Mouse (Mus musculus) limb, embryonic 10.5 days (tissue): ENCODE measurements around the gene Tanc1. TPM values are rescaled to one million over a fixed set of nuclear protein-coding genes. Genes with fewer than 3 reads are reported as not detected.
A peak's percentile ranks its signal among the peaks of the same experiment; 100 is the strongest.

ENCODE experiments used
- DNase-seq: peaks from one replicate; pipeline ENCODE4 v3.0.0-alpha.2; 2017; ENCODE audit warnings: low spot score
- H3K27ac ChIP-seq: fragments of 300-500 bp; sonication (generic); 2 replicates; pipeline ENCODE4 v1.5.1; 2016; ENCODE audit warnings: mild to moderate bottlenecking
- H3K27me3 ChIP-seq: fragments of 300-500 bp; sonication (generic); 2 replicates; pipeline ENCODE4 v1.6.1; 2016; ENCODE audit warnings: low read depth, mild to moderate bottlenecking; ENCODE audit not compliant: poor library complexity, severe bottlenecking
- H3K36me3 ChIP-seq: fragments of 300-500 bp; sonication (generic); 2 replicates; pipeline ENCODE4 v1.6.1; 2016; ENCODE audit warnings: mild to moderate bottlenecking, moderate library complexity
- H3K4me1 ChIP-seq: fragments of 300-500 bp; sonication (generic); 2 replicates; pipeline ENCODE4 v1.6.1; 2016
- H3K4me3 ChIP-seq: fragments of 300-500 bp; sonication (generic); 2 replicates; pipeline ENCODE4 v1.5.1; 2016; ENCODE audit warnings: mild to moderate bottlenecking, moderate library complexity
- H3K9me3 ChIP-seq: fragments of 300-500 bp; sonication (generic); replicated peaks from 2 replicates; pipeline ENCODE4 v1.6.1; 2016; ENCODE audit warnings: mild to moderate bottlenecking
- WGBS: fragments of 180-500 bp; shearing (Covaris S2); methylation state at CpG from one replicate; pipeline ENCODE4 v1.1.7; 2016; 5-methylcytosine and 5-hydroxymethylcytosine counted together
- polyA plus RNA-seq: library from polyadenylated mRNA; unstranded; fragments of >200 nt; fragmentation: Nextera tagmentation; extraction: Ambion mirVana; gene quantifications from 2 replicates; pipeline ENCODE4 v1.2.1, GENCODE M21; 2016

Tanc1 gene
- polyA plus RNA-seq, 1 experiment from 2014 or later: 85.4 TPM

- H3K36me3 ChIP-seq: peaks cover 98% of the 10 kb centered on the region
- DNase-seq: no peak
- no peaks in the 10 kb centered on the region for H3K9me3 ChIP-seq
- no peaks in the 10 kb centered on the region for H3K27me3 ChIP-seq
- 92% methylated on average over 13 of the region's 13 CpGs for WGBS
- H3K4me3 ChIP-seq: no peak overlapping the region
- no peaks in the 10 kb centered on the region for H3K4me1 ChIP-seq
- H3K27ac ChIP-seq: no peak overlapping the region
Measured at GRCm38 (mm10) chr2:59813457-59813856, 201.6 kb downstream of the Tanc1 start.

GRCm38 (mm10) chr2:59814997-59815396 lies 203.2 kb downstream of the Tanc1 start:
- peaks cover 99% of the 10 kb centered on the region for H3K36me3 ChIP-seq
- 90% methylated on average over 8 of the region's 8 CpGs for WGBS
- DNase-seq: no peak
- no peaks in the 10 kb centered on the region for H3K27me3 ChIP-seq
- no peak overlapping the region for H3K4me3 ChIP-seq
- no peaks in the 10 kb centered on the region for H3K9me3 ChIP-seq
- H3K4me1 ChIP-seq: 0 out of 2 replicates have a peak, but pooled peaks cover under 1% of the 10 kb centered on the region
- no peak overlapping the region for H3K27ac ChIP-seq

- Histone ChIP-seq H3K9me3 (no peaks in the 10 kb centered on the region), H3K27ac (no peak overlapping the region), H3K4me3 (no peak overlapping the region), H3K27me3 (no peaks in the 10 kb centered on the region), H3K36me3 (peaks cover 98% of the 10 kb centered on the region), H3K4me1 (0 out of 2 replicates have a peak, but pooled peaks cover 3% of the 10 kb centered on the region)
- no peak for DNase-seq
- WGBS: 95% methylated on average over 15 of the region's 15 CpGs
Measured at GRCm38 (mm10) chr2:59818663-59819062, 206.8 kb downstream of the Tanc1 start.

GRCm38 (mm10) chr2:59819415-59819814 lies 207.6 kb downstream of the Tanc1 start:
- Histone ChIP-seq H3K36me3 (peaks cover 99% of the 10 kb centered on the region), H3K4me3 (no peak overlapping the region), H3K9me3 (no peaks in the 10 kb centered on the region), H3K27ac (no peak overlapping the region), H3K27me3 (no peaks in the 10 kb centered on the region), H3K4me1 (0 out of 2 replicates have a peak, but pooled peaks cover 3% of the 10 kb centered on the region)
- 79% methylated on average over 6 of the region's 6 CpGs for WGBS
- no peak for DNase-seq

GRCm38 (mm10) chr2:59820088-59820487 lies 208.2 kb downstream of the Tanc1 start:
- no peak for DNase-seq
- Histone ChIP-seq H3K27ac (no peak overlapping the region), H3K36me3 (peaks cover 99% of the 10 kb centered on the region), H3K4me3 (no peak overlapping the region), H3K4me1 (0 out of 2 replicates have a peak, but pooled peaks cover 3% of the 10 kb centered on the region), H3K27me3 (no peaks in the 10 kb centered on the region), H3K9me3 (no peaks in the 10 kb centered on the region)
- WGBS: 76% methylated on average over 15 of the region's 15 CpGs

- Histone ChIP-seq H3K9me3 (no peaks in the 10 kb centered on the region), H3K27me3 (no peaks in the 10 kb centered on the region), H3K36me3 (peaks cover 97% of the 10 kb centered on the region), H3K4me1 (0 out of 2 replicates have a peak, but pooled peaks cover 3% of the 10 kb centered on the region), H3K27ac (no peak overlapping the region), H3K4me3 (no peak overlapping the region)
- no peak for DNase-seq
- WGBS: 91% methylated on average over 2 of the region's 2 CpGs
Measured at GRCm38 (mm10) chr2:59821044-59821443, 209.2 kb downstream of the Tanc1 start.

- DNase-seq: no peak
- 84% methylated on average over 8 of the region's 8 CpGs for WGBS
- Histone ChIP-seq H3K36me3 (peaks cover 85% of the 10 kb centered on the region), H3K9me3 (no peaks in the 10 kb centered on the region), H3K27ac (no peak overlapping the region), H3K4me3 (no peak overlapping the region), H3K27me3 (no peaks in the 10 kb centered on the region), H3K4me1 (peaks cover 27% of the 10 kb centered on the region)
Measured at GRCm38 (mm10) chr2:59824289-59824688, 212.4 kb downstream of the Tanc1 start.

- peaks cover 35% of the 10 kb centered on the region for H3K4me1 ChIP-seq
- no peaks in the 10 kb centered on the region for H3K9me3 ChIP-seq
- no peaks in the 10 kb centered on the region for H3K27me3 ChIP-seq
- DNase-seq: no peak
- H3K4me3 ChIP-seq: no peak overlapping the region
- peaks cover 83% of the 10 kb centered on the region for H3K36me3 ChIP-seq
- no peak overlapping the region for H3K27ac ChIP-seq
- WGBS: 92% methylated on average over 4 of the region's 4 CpGs
Measured at GRCm38 (mm10) chr2:59825380-59825779, 213.5 kb downstream of the Tanc1 start.

- Histone ChIP-seq H3K27me3 (no peaks in the 10 kb centered on the region), H3K4me1 (peaks cover 42% of the 10 kb centered on the region), H3K9me3 (no peaks in the 10 kb centered on the region), H3K27ac (peak overlapping the region; percentile 30), H3K4me3 (no peak overlapping the region), H3K36me3 (peaks cover 82% of the 10 kb centered on the region)
- DNase-seq: no peak
- WGBS: 84% methylated on average over 11 of the region's 11 CpGs
Measured at GRCm38 (mm10) chr2:59828103-59828655, 216.3 kb downstream of the Tanc1 start.

GRCm38 (mm10) chr2:59828777-59829508 lies 217.1 kb downstream of the Tanc1 start:
- 31% methylated on average over 14 of the region's 14 CpGs for WGBS
- peaks cover 82% of the 10 kb centered on the region for H3K36me3 ChIP-seq
- H3K4me3 ChIP-seq: 0 out of 2 replicates have a peak overlapping the region, but pooled peaks have one; percentile 10
- no peaks in the 10 kb centered on the region for H3K27me3 ChIP-seq
- peaks cover 42% of the 10 kb centered on the region for H3K4me1 ChIP-seq
- no peaks in the 10 kb centered on the region for H3K9me3 ChIP-seq
- peak overlapping the region; percentile 30 for H3K27ac ChIP-seq
- DNase-seq: peak; percentile 70

GRCm38 (mm10) chr2:59829718-59830117 lies 217.9 kb downstream of the Tanc1 start:
- DNase-seq: no peak
- H3K4me1 ChIP-seq: peaks cover 42% of the 10 kb centered on the region
- no peaks in the 10 kb centered on the region for H3K9me3 ChIP-seq
- peak overlapping the region; percentile 30 for H3K27ac ChIP-seq
- no peak overlapping the region for H3K4me3 ChIP-seq
- 77% methylated on average over 7 of the region's 7 CpGs for WGBS
- H3K27me3 ChIP-seq: no peaks in the 10 kb centered on the region
- H3K36me3 ChIP-seq: peaks cover 82% of the 10 kb centered on the region

GRCm38 (mm10) chr2:59830151-59830550 lies 218.3 kb downstream of the Tanc1 start:
- H3K36me3 ChIP-seq: peaks cover 82% of the 10 kb centered on the region
- no peaks in the 10 kb centered on the region for H3K9me3 ChIP-seq
- no peaks in the 10 kb centered on the region for H3K27me3 ChIP-seq
- DNase-seq: peak; percentile 60
- WGBS: 24% methylated on average over 9 of the region's 9 CpGs
- H3K27ac ChIP-seq: peak overlapping the region; percentile 30
- H3K4me1 ChIP-seq: peaks cover 42% of the 10 kb centered on the region
- no peak overlapping the region for H3K4me3 ChIP-seq

GRCm38 (mm10) chr2:59830940-59831339 lies 219.1 kb downstream of the Tanc1 start:
- no peak for DNase-seq
- no peak overlapping the region for H3K4me3 ChIP-seq
- H3K9me3 ChIP-seq: no peaks in the 10 kb centered on the region
- peaks cover 83% of the 10 kb centered on the region for H3K36me3 ChIP-seq
- H3K27me3 ChIP-seq: no peaks in the 10 kb centered on the region
- WGBS: 82% methylated on average over 5 of the region's 5 CpGs
- peaks cover 42% of the 10 kb centered on the region for H3K4me1 ChIP-seq
- H3K27ac ChIP-seq: 0 out of 2 replicates have a peak overlapping the region, but pooled peaks have one; percentile 30
